In the genomic region with DNA sequence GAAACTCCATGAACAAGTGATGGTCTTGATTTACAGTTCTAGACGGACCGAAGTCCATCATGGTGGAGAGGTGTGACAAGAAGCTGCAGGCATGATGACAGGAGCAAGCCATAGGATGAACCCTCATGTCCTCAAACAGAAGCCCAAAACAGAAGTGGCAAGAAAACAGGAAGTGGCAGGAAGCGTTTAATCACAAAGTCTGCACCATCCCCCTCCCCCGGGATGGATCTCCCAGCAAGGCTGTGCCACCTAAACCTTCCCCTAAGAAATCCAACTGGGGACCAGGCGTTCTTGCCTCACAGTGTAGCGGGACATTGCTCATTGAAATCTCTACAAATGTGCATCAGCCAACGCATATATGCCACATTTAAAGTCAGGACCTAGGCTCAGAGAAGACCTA, we compare ENCODE assay signal across 13 mouse cellular contexts.
"Had no signal": no experiment of that assay in that cellular context is flagged by ENCODE, and none has a peak within 500 bp of the region (broad histone marks: within the 10 kb centered on the region; RNA-seq: fewer than 3 reads in every experiment).

No protein-coding gene starts in this region.

- H3K4me3 ChIP-seq: limb, embryonic 15.5 days; liver, embryonic 12.5 days; lung, embryonic 15.5 days; midbrain, embryonic 10.5 days; myocyte; neural tube, embryonic 15.5 days had no signal

- H3K9me3 ChIP-seq: limb, embryonic 15.5 days; liver, embryonic 12.5 days; lung, embryonic 15.5 days; midbrain, embryonic 10.5 days; neural tube, embryonic 15.5 days had no signal

- H3K27me3 ChIP-seq: limb, embryonic 15.5 days; liver, embryonic 12.5 days; lung, embryonic 15.5 days; neural tube, embryonic 15.5 days had no signal

- H3K27ac ChIP-seq: limb, embryonic 15.5 days; liver, embryonic 12.5 days; lung, embryonic 15.5 days; midbrain, embryonic 10.5 days; neural tube, embryonic 15.5 days had no signal

- H3K36me3 ChIP-seq: limb, embryonic 15.5 days; liver, embryonic 12.5 days; lung, embryonic 15.5 days; midbrain, embryonic 10.5 days; neural tube, embryonic 15.5 days had no signal

- ATAC-seq: intestine, postnatal 0 days; liver, embryonic 12.5 days had no signal

- DNase-seq: kidney, adult 8-10 months; kidney, postnatal 25 days; lung, postnatal 14 days; midbrain, embryonic 14.5 days; right cerebral cortex, adult 18-20 months; right cerebral cortex, postnatal 25 days had no signal

- H3K4me1 ChIP-seq: limb, embryonic 15.5 days; liver, embryonic 12.5 days; lung, embryonic 15.5 days; midbrain, embryonic 10.5 days; neural tube, embryonic 15.5 days had no signal

- H3K9ac ChIP-seq: limb, embryonic 15.5 days; liver, embryonic 12.5 days; lung, embryonic 15.5 days; neural tube, embryonic 15.5 days had no signal

- H3K4me2 ChIP-seq: limb, embryonic 15.5 days; liver, embryonic 12.5 days; lung, embryonic 15.5 days; neural tube, embryonic 15.5 days had no signal
